Mouse (Mus musculus): ENCODE measurements at regions not wholly inside any gene's neighbourhood (a gene's known extent, or its start where the extent isn't known, plus 50 kb on each side); places are given as distances from the start of the nearest gene placed in this dataset.

GRCm38 (mm10) chr15:36884671-36885365 lies 122.8 kb downstream of the Zfp706 start:
- peak; percentile 31 for DNase-seq

GRCm38 (mm10) chr15:36884074-36884473 lies 123.5 kb downstream of the Zfp706 start:
- no peak for DNase-seq

- DNase-seq, result no peak
Observed at GRCm38 (mm10) chr15:36883156-36883555, 124.4 kb downstream of the Zfp706 start.

GRCm38 (mm10) chr15:36881576-36881975 lies 126.0 kb downstream of the Zfp706 start:
- no peak for DNase-seq

GRCm38 (mm10) chr15:36880602-36881001 lies 127.0 kb downstream of the Zfp706 start:
- DNase-seq, result no peak

GRCm38 (mm10) chr15:36879587-36879986 lies 128.0 kb downstream of the Zfp706 start:
- DNase-seq, result no peak

GRCm38 (mm10) chr15:36878960-36879359 lies 128.6 kb downstream of the Zfp706 start:
- no peak for DNase-seq

GRCm38 (mm10) chr15:36878276-36878675 lies 129.3 kb downstream of the Zfp706 start:
- no peak for DNase-seq

GRCm38 (mm10) chr15:36877501-36877900 lies 130.1 kb downstream of the Zfp706 start:
- DNase-seq, result no peak

GRCm38 (mm10) chr15:36875980-36876778 lies 131.4 kb downstream of the Zfp706 start:
- no peak for DNase-seq

GRCm38 (mm10) chr15:36874555-36874954 lies 133.0 kb downstream of the Zfp706 start:
- DNase-seq, result no peak

GRCm38 (mm10) chr15:36873884-36874243 lies 133.7 kb downstream of the Zfp706 start:
- no peak for DNase-seq

GRCm38 (mm10) chr15:36873058-36873883 lies 134.3 kb downstream of the Zfp706 start:
- peak; percentile 51 for DNase-seq

- DNase-seq, result no peak
Observed at GRCm38 (mm10) chr15:36872566-36872965, 135.0 kb downstream of the Zfp706 start.

- no peak for DNase-seq
Observed at GRCm38 (mm10) chr15:36870717-36871116, 136.9 kb downstream of the Zfp706 start.

GRCm38 (mm10) chr15:36870094-36870493 lies 137.5 kb downstream of the Zfp706 start:
- no peak for DNase-seq

GRCm38 (mm10) chr15:36866088-36866487 lies 141.5 kb downstream of the Zfp706 start:
- DNase-seq, result no peak

- DNase-seq, result no peak
Observed at GRCm38 (mm10) chr15:36865332-36865731, 142.2 kb downstream of the Zfp706 start.

- no peak for DNase-seq
Observed at GRCm38 (mm10) chr15:36864046-36864445, 143.5 kb downstream of the Zfp706 start.

GRCm38 (mm10) chr15:36858711-36859110 lies 148.9 kb downstream of the Zfp706 start:
- DNase-seq, result no peak

- DNase-seq, result no peak
Observed at GRCm38 (mm10) chr15:36857622-36858021, 150.0 kb downstream of the Zfp706 start.

- peak; percentile 40 for DNase-seq
Observed at GRCm38 (mm10) chr15:36855550-36856131, 151.9 kb downstream of the Zfp706 start.

GRCm38 (mm10) chr15:36854900-36855321 lies 152.7 kb downstream of the Zfp706 start:
- peak; percentile 30 for DNase-seq
